Mouse (Mus musculus) E14TG2a.4 (cell line): Measurements from ENCODE around the gene Ttc7b.

Source experiments
- H3K27me3 ChIP-seq: 2 replicates; pipeline ENCODE4 v1.6.1; 2014; ENCODE audit warnings: low read length, control low read depth; ENCODE audit not compliant: insufficient read depth
- H3K36me3 ChIP-seq: 2 replicates; pipeline ENCODE4 v1.6.1; 2014; ENCODE audit warnings: low read length, control low read depth; ENCODE audit not compliant: insufficient read depth
- H3K4me1 ChIP-seq: replicated peaks from 2 replicates; pipeline ENCODE4 v1.6.1; 2014; ENCODE audit warnings: low read depth, low read length, control low read depth
- H3K4me3 ChIP-seq: replicated peaks from 2 replicates; pipeline ENCODE4 v1.5.1; 2014; ENCODE audit warnings: mild to moderate bottlenecking, low read length
- H3K9me3 ChIP-seq: 2 replicates; pipeline ENCODE4 v1.6.1; 2014; ENCODE audit warnings: low read length, control low read depth
- CTCF ChIP-seq: conservative IDR thresholded peaks from 2 replicates; pipeline ENCODE4 v1.5.1; 2014; ENCODE audit warnings: low read length
- NANOG ChIP-seq: IDR thresholded peaks from 2 replicates; pipeline ENCODE4 v1.6.1; 2014; ENCODE audit warnings: borderline replicate concordance, low read length, mixed read lengths
- POU5F1 ChIP-seq: IDR thresholded peaks from 2 replicates; pipeline ENCODE4 v1.6.1; 2014; ENCODE audit warnings: low read length, borderline replicate concordance

Ttc7b gene

DNA sequence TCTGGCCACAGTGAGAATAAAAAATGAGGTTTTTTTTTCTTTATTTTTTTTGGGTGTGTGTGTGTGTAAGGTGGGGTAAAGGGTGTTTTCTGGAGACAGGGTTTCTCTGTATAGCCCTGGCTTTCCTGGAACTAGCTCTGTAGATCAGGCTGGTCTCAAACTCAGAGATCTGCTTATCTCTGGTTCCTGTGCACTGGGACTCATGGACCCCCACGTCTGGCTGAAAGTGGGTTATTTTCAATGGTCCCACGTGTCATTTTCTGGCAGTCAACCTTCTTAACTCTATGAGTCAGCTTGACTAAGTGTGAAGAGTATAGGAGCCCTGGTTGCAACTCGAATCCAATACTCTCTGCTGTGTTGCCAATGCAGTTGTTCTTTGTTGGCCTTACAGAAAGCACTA, 127.1 kb downstream of the Ttc7b start:
- TF ChIP-seq NANOG, result no peak
- TF ChIP-seq CTCF, result no peak
- no peak for TF ChIP-seq POU5F1
- Histone ChIP-seq H3K27me3 (no peaks in the 10 kb centered on the region), H3K4me1 (no peaks in the 10 kb centered on the region), H3K36me3 (peaks cover 44% of the 10 kb centered on the region), H3K9me3 (no peaks in the 10 kb centered on the region), H3K4me3 (no peak overlapping the region)

DNA sequence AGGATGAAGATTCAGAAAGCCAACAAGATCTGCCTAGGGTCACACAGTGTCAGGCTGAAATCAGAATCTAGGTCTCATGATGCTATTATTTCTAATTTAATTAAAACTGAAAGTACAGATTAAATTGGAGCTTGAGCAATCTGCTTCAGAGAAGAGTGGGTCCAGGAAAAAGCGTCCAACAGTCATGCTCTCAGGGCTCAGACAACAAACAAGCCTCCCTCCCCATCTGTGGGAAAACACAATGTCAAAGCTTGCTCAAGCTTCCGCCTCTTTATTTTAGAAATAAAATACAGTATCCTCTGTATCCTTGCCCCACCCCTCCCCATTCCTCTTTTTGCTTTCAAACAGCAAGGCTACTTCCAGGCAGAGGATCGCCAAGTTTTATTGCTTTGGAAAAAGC, 127.5 kb downstream of the Ttc7b start:
- Histone ChIP-seq H3K27me3 (no peaks in the 10 kb centered on the region), H3K9me3 (no peaks in the 10 kb centered on the region), H3K4me1 (no peaks in the 10 kb centered on the region), H3K36me3 (peaks cover 41% of the 10 kb centered on the region), H3K4me3 (no peak overlapping the region)
- TF ChIP-seq CTCF (no peak), POU5F1 (no peak), NANOG (no peak)

DNA sequence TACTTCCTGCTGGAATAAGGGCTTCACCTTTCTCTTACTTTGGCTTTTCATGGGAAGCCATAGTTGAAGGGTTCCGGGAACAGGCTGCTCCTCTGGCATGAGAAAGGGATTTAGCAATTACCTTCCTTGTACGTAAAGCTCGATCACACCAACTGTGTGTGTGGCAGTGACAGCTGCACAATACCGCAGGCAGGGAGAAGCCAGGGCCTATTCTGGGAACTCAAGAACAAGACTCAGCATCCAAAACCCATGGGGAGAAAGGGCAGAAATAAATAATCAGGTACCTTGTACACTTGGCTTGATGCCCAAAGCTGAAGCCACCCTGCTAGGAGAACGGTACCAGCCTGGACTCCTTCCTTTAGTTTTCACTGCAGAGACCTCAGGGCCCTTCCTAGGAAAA, 128.2 kb downstream of the Ttc7b start:
- Histone ChIP-seq H3K9me3 (no peaks in the 10 kb centered on the region), H3K27me3 (no peaks in the 10 kb centered on the region)

DNA sequence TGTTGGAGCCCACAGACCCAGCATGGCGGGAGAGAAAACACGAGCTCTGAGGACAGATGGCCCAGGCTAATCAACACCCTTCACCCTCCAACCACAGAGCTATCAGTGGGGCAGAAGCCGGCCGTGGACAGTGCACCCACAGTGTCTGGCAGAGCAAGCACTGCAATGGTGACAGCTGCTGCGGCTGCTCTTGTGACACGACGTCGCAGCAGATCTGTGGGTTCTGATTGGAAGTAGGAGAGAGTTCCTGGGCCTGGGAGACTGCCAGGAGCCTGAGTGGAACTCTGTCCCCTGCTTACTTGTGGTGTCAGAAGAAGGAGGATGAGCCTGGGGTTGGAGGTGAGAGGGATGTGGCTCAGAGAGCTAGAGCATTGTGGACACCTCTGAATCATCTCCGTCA, 128.7 kb downstream of the Ttc7b start:
- peaks cover 49% of the 10 kb centered on the region for H3K36me3 ChIP-seq
- H3K27me3 ChIP-seq, result no peaks in the 10 kb centered on the region
- no peak for TF ChIP-seq NANOG
- no peak for TF ChIP-seq CTCF
- TF ChIP-seq POU5F1, result no peak
- no peak overlapping the region for H3K4me3 ChIP-seq
- no peaks in the 10 kb centered on the region for H3K4me1 ChIP-seq
- H3K9me3 ChIP-seq, result no peaks in the 10 kb centered on the region

More for the DNA sequence above, 128.2 kb downstream of the Ttc7b start:
- no peak overlapping the region for H3K4me3 ChIP-seq
- no peak for TF ChIP-seq NANOG
- no peak for TF ChIP-seq POU5F1
- TF ChIP-seq CTCF, result no peak
- peaks cover 43% of the 10 kb centered on the region for H3K36me3 ChIP-seq
- no peaks in the 10 kb centered on the region for H3K4me1 ChIP-seq

DNA sequence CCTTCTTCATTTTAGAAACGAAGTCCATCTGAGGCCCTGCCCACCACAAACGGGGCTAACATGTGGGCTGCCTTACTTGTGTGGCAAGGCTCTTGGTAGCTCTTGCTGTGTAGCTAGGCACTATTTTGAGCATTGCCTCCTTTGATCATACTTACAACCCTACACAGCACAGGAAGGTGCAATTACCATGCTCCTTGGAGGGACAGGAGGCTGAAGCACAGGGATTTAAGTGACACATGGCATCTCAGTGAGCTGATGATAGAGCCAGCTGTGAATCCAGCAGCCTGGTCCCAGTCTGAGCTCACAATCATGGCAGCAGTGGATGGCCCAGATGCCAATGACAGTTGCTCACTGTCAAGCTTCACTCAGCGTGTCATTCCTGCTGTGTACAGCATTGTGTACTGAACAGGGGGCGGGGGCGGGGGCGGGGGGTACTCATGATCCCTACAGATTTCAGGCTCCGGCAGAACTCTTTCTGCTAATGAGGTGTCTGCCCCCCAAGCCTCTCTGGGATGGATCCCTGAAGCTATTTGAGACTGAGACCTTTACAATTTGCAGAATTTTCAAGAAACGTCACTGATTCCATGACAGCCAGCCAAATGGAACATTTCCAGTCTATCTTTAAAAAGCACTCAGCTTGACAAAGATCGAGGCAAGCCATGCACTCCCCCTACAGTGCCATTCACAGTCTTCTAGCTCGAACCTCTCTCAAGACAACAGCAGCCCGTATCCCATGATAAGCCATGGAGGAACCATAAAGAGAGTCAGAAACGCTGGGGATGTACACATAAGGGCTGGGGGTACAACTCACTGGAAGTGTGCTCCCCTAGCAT, 130.5 kb downstream of the Ttc7b start:
- Histone ChIP-seq H3K4me1 (no peaks in the 10 kb centered on the region), H3K9me3 (no peaks in the 10 kb centered on the region), H3K36me3 (peaks cover 58% of the 10 kb centered on the region), H3K27me3 (no peaks in the 10 kb centered on the region), H3K4me3 (no peak overlapping the region)
- no peak for TF ChIP-seq POU5F1
- TF ChIP-seq NANOG, result no peak
- no peak for TF ChIP-seq CTCF

DNA sequence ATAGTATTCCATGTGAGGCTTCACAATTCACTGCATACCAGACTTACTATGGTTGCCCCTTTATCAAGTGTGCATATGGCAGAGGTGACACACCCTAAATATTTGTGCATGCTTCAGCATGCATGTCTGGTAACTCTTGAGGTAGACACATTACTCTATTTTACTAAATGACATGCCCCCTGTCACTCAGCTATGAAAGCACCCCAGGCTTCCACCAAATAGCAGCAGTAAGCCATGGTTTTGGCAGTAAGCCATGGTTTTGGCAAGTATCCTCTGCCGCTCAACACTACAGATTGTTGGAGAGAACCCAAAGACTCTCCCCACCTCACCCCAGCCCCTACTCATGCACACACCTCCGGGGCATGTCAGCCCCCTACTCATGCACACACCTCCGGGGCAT, 134.4 kb downstream of the Ttc7b start:
- Histone ChIP-seq H3K9me3 (no peaks in the 10 kb centered on the region), H3K27me3 (no peaks in the 10 kb centered on the region), H3K36me3 (peaks cover 65% of the 10 kb centered on the region), H3K4me3 (no peak overlapping the region), H3K4me1 (0 out of 2 replicates have a peak, but pooled peaks cover 5% of the 10 kb centered on the region)
- TF ChIP-seq CTCF (no peak), POU5F1 (no peak), NANOG (no peak)

DNA sequence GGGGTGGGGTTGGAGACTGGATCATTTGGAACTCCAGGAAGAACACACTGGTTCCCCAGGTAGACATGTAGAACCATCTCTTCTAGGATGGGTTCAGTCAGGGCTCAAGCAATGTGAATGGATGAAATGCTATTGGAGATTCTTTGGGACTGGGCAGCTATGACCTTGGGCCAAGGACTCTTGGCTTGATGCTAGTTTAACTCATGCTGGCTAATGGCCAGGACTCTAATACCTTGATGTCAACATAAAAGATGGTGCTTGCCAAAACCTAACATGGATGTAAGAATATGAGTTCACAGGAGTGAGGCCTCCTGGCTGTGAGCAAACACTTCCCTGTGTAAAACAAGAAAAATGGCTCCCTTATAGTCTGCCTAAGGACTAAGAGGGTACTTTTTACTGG, 138.1 kb downstream of the Ttc7b start:
- no peaks in the 10 kb centered on the region for H3K9me3 ChIP-seq
- TF ChIP-seq NANOG (no peak), POU5F1 (no peak)
- H3K36me3 ChIP-seq, result peaks cover 59% of the 10 kb centered on the region
- H3K4me3 ChIP-seq, result no peak overlapping the region
- H3K4me1 ChIP-seq, result 0 out of 2 replicates have a peak, but pooled peaks cover 5% of the 10 kb centered on the region
- H3K27me3 ChIP-seq, result no peaks in the 10 kb centered on the region

DNA sequence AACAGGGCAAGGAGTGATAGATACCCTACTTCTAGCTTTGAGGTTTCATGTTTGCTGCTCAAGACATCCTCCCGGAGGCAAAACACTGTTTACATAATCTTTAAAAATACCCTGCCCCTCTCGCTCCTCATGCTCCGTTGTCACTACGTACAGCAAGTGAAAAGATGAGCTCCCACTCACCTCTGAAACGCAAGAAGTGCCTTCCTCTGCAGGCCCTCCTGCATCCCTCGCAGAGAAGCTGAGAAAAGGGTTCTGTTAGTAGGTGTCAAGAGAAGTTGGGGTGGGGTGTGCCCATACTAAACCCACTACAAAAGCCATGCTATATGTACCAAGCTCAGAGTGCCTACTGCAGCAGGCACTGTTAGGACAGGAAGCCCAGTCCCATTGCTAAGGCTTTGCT, 138.7 kb downstream of the Ttc7b start:
- Histone ChIP-seq H3K4me1 (0 out of 2 replicates have a peak, but pooled peaks cover 5% of the 10 kb centered on the region), H3K36me3 (peaks cover 53% of the 10 kb centered on the region), H3K4me3 (no peak overlapping the region), H3K9me3 (no peaks in the 10 kb centered on the region), H3K27me3 (no peaks in the 10 kb centered on the region)
- TF ChIP-seq NANOG (no peak), POU5F1 (no peak), CTCF (no peak)

DNA sequence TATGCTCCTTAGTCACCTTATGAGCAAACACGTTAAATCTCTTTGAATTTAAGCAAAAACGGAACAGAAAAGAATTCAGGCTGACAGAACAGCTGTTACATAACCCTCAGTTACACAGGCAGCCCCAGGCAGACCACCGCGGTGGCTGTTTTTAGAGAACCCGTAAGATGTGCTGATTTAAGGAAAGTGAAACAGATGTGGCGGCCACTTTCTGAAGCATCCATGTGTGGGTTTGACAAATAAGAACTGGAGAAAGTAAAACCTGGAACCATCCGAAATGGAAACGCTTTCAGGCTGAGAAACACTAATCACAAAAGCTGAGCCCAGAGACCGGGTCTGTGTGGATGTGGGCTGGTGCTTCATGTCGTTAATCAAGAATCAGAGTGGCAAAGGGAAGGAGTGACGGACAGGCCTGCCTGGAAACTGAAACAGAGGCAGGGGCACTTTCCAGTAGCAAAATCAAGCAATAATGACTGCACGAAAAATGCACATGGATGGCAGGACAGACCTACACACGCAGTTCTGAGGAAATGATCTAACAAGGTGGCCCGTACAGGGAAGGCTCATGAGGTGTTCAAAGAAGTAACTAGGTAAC, 139.8 kb downstream of the Ttc7b start:
- peaks cover 46% of the 10 kb centered on the region for H3K36me3 ChIP-seq

More for the DNA sequence above, 139.8 kb downstream of the Ttc7b start:
- Histone ChIP-seq H3K4me3 (no peak overlapping the region), H3K4me1 (0 out of 2 replicates have a peak, but pooled peaks cover 5% of the 10 kb centered on the region), H3K9me3 (no peaks in the 10 kb centered on the region), H3K27me3 (no peaks in the 10 kb centered on the region)
- no peak for TF ChIP-seq CTCF
- TF ChIP-seq POU5F1, result no peak
- no peak for TF ChIP-seq NANOG
